Mouse (Mus musculus) thymus, postnatal 25 days (tissue): ENCODE results near the gene Neo1.
"Not testable (repeated sequence)": the region's sequence is repeated elsewhere in the genome, so short reads cannot be mapped to it uniquely, and the experiment has no call there.

Experiments
- DNase-seq: peaks from one replicate; pipeline ENCODE4 v3.0.0; 2022

The Neo1 gene

DNA sequence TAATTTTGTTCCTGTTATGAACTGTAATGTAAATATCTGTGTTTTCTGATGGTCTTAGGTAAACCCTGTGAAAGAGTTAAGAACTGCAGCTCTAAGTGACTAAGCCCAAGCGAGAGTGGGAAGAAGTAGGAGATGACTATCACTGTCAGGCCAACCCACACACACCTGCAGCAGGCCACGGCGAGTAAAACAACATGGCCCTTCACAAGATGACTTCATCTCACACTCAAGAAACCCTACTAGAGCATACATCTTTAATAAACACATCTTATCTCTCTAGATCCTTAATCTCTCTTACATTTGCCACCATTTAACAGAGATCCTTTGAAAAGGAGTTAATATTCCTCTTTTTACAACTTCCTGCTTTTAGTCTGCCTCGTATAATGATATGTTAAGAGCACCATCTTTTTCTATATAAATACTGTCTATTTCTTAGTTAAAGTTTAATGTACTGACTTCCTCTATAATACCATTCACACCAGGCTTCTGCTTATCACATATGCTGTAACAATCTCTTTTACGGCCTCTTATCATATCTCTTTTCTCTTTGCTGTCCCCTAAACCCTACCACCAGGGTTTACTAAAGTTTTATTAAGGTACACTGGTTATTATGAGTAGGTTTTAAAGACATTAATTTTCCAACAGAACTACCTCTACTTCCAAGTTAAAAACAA is 46.8 kb downstream of the Neo1 start:
- DNase-seq = no peak

DNA sequence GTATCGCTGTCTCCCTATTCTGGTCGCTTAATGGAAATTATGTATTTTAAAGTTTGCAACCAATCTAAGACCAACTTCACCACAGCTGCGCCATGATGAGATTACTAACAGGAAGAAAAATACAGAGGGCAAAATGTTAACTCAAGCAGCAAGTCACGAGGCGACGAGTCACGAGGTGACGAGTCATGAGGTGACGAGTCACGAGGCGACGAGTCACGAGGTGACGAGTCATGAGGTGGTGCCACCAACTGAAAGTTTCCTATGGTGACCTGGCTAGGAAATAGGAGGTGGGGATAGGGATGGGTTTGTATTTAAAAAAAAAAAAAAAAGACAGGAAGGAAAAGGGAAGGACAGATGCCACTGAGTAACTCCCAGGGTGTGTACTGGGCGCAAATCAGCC is 57.2 kb downstream of the Neo1 start:
- no peak for DNase-seq

DNA sequence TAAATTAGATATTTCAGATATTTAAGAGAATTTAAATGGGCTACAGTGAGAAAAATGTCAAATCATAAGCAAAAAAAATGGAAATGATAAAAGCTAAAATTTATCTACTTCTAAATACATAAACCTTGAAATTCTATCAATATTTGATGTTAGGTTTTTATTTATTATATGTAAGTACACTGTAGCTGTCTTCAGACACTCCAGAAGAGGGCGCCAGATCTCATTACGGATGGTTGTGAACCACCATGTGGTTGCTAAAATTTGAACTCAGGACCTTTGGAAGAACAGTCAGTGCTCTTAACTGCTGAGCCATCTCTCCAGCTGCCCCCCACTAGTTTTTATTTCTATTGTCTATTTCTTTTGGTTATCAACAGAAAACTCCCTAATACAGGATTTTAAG is 65.1 kb downstream of the Neo1 start:
- DNase-seq = not testable (repeated sequence)

DNA sequence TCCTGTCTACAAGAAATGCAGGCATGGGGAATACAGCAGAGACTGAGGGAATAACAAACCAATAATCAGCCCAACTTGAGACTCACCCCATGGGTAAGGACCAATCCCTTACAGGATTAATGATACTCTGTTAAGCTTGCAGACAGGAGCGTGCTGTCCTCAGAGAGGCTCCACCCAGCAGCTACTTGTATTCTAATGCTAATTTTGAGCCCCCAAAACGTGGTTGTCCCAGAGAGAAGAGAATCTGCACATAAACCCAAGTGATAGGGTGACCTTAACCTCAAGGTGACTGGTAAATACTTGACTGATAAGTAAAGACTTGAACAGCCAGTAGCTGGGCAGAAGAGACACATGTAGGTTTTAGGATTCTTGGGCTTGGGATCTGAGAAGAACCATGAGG is 68.9 kb downstream of the Neo1 start:
- no peak for DNase-seq

DNA sequence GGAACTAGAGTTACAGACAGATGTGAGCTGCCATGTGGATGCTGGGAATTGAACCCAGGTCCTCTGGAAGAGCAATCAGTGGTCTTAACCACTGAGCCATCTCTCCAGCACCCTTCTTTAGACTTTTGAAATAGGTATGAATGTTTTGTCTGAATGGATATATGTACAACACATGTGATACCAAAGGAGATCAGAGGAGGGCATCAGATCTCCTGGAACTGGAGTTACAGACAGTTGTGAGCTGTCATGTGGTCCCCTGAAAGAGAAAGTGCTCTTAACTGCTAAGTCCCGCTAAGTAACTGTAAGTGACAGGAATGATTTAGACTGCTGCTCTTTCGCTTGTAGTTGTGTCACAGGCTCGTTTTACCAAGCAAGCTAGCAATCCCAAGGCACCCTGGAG is 80.7 kb downstream of the Neo1 start:
- no peak for DNase-seq

DNA sequence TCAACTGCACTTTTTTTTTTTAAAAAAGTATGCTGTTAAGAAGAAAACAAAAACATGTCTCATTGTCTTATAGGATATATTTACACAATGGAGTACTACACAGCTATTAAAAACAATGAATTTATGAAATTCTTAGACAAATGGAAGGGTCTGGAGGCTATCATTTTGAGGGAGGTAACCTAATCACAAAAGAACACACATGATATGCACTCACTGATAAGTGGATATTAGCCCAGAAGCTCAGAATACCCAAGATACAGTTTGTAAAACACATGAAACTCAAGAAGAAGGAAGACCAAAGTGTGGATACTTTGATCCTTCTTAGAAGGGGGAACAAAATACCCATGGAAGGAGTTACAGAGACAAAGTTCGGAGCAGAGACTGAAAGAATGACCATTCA is 90.3 kb downstream of the Neo1 start:
- DNase-seq = not testable (repeated sequence)

DNA sequence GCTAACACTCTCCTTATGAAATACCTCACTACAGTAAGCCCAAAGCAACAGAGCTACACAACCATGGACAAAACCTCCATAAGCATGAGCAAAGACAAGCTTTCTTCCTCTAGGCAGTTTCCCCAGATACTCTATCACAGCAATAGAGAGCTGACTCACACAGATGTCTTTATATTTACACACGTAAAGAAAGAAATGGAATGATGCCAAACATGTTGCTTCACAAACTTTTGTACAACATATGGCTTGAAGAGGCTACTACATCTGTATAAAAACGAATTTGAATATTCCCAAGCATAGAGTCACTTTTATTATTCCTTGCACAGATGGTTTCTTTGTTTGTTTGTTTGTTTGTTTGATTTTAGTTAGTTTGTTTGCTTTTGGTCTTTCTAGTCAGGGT is 101.5 kb downstream of the Neo1 start:
- DNase-seq = no peak

DNA sequence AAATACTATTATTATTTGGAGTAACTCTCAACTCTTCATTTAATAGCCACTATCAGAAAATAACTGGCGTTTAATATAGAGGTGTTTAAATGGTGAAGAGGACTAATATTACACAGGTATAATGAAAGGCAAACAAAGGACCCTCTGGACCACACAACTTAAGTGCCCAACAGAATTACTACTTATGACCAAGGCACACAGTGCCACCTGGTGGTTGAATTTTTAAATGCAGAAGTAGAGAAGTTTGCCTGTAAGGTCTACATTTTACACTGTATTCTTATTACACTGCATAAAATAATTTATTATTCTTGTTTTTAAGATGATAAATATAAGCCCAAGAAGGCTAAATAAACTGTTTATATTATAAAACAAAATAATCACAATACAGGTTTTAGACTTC is 108.1 kb downstream of the Neo1 start:
- peak; percentile 31 for DNase-seq

DNA sequence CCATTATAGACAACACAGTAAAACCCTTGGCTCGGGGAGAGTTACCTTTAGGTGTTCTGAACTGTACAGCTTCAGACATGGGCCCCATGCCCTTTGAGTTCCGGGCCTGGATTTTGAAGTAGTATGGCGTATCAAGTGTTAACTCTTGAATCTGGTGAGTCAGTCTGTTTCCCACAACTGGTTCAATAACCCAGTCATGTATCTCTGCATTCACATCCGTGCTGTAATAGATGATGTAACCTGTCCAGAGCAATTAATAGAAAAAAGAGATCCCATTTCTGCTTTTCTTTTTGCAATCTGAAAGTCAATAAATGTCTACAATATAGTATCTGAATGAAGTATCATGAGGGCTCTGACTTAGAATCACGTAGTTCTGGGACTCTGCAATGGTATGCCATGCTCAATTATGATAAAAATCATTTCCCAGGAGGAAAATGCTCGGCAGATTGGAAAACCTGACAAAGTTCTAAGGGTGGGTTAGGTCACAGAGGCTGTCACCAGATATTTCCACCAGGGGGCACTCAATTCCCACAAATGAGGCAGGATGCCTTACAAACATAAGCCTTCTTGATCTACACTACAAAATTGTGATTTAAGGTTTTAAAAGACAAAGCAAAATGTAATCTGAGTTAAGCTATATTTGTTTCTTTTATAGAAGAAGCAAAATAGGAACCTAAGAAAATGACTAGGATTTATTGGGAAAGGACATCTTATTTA is 133.2 kb downstream of the Neo1 start:
- DNase-seq = peak; percentile 25

DNA sequence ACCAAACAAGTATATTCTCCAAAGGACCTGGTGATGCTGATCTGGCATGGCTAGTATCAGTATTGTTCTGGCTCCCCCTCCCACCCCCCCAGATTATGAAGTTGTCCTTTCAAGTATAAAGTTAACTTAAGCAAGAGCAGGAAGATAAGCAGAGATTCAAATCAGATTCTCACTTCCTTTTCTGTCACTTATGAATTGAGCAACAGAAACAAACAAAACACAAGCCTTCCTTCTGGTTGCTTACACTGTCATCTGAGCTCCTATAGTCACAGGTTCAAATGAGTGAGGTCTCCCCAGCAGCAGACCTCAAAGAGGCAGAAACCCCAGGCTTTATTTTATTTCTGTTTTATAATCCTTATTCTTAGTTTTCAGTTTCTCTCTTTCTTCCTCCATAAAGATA is 136.6 kb downstream of the Neo1 start:
- no peak for DNase-seq

DNA sequence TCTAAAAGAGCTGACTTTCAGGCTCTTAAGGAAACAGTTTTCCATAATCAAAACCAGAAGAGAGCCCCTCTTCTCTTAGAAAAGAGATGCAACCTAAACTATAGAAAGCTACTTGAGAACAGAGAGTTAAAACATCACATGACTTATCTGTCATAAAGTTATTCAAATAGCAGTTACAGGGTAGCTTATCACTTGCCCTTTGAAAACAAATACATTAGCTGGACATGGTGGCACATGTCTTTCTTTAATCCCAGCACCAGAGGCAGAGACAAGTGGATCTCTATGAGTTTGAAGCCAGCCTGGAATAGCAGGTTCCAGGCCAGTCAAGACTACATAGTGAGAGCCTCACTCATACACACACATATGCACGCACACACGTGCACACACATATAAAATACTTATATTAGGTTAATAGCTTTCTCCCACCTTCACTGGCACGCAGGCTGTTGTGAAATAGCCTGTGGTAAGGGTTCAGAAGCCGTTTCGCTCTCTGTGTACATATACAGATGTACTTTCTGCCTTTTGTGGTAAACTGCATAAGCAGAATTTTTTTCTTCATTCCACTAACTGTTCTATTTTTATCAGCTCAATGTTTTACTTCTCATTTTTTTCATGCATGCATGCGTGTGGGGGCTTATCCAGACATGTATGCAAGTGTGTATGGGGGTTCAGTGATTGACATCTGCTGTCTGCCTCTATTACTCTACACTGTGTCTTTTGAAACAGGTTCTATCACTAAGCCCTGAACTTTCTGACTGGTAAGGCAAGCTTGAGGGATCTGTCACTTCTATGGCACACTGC is 144.2 kb downstream of the Neo1 start:
- DNase-seq = no peak

DNA sequence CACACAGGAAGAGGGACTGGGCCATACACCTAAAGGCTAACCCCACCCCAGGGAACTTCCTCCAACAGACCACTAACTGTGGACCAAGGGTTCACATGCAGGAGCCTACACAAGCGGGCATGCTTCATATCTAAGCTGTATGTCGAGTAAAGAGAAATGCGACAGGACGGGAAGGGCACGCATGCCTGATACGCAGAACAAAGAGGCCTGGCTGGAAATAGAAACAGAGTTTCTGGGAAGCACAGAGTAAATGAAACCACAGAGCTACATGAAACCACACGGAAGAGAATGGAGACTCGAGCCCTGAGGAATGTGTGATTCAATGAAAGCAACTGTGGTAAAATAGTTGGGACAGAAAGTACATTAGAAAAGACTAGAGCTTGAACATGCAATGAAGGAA is 145.3 kb downstream of the Neo1 start:
- DNase-seq = no peak

DNA sequence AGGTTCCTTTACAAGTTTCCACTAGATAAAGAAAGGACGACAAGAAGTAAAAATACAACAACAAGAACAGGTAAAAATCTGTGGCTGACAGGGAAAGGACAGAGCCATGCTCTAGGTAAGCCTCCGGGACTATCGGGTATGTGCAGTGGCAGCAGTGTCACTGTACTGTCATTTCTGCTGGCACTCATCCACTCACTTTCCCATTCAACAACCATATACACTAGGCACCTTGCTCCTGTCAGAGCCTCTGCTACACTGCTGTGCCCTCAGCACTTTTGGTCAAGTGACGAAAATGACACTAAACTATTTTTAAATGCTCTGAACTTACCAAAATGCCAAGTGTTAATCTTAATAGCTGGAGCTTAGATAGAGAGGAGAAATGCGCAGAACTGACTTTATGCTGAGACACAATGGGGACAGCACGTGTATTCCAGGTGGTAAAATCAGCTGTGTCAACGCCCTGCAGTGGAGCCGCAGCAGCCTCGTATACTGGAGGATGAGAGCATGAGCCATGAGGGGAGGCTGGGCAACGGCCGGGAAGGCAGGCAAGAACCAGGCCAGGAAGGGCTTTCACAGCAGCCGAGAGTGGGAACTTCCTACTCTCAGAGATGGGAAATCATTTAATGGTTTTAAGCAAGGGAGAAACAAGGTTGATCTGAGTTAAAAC is 146.3 kb downstream of the Neo1 start:
- no peak for DNase-seq

DNA sequence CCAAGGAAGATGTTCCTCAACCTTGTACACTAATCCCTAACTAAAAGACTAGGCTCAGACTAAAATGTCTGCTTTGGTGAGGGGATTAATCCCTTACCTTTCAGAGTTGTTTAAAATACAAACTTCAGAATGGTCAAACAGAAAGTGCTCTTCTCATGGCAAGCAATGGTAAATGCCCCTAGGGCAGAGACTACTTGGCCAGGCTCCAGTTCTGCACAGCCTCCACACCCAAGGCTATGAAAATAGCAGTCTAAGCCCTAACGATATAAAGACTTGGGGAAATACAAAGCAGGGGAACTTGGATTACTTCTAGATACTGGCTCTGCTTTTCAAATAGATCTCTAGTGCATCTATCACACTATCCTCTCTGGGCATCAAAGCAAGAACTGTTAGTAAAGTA is 153.6 kb downstream of the Neo1 start:
- no peak for DNase-seq

DNA sequence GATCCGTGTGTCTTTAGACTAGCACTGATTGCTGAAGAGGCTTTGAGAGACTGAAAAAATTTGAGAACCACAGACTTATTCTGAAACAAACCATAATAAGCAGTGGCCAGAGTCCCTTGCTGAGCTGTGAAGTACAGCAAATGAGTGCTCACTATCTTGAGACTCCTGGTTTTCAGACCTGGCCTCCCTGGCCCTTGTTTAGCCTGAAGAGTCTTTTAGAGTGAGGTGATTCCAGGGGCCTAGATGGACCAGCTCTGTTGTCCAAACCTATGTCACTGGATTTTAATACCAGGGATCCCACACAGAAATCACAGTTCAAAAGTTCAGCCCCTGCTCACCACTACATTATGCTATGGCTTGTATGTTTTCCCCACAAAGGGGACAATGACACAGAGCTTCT is 156.4 kb downstream of the Neo1 start:
- no peak for DNase-seq

DNA sequence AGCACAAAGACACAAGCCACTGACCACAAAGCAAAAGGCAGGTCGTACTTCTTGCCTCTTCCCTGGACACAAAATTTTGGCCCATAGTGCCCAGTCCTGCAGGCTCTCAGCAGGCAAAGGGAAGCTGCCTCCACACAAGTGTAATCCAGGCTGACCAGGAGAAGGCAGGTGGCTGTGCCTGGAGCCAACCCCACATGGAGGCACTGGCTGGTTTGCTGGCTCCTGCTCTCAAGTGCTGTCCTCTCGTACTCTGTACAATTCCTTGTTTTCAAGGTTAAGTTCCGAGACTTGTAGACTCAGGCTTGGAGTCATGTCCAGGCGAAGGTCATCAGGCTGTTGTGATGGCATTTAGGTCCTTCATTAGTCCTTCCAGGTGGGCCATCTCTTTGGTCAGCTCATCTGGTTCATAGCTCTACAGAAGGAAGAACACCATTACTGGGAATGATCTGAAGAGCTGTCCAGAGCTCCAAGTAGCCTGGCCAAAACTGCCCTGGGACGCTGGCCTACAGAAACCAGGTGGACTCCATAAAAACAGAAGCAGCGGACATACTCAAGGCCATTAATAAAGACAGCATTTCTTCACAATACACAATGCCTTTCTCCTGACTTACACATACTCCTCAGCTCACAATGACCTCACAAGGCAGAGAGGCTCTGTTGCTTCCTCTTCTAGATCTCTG is 159.2 kb downstream of the Neo1 start:
- no peak for DNase-seq

DNA sequence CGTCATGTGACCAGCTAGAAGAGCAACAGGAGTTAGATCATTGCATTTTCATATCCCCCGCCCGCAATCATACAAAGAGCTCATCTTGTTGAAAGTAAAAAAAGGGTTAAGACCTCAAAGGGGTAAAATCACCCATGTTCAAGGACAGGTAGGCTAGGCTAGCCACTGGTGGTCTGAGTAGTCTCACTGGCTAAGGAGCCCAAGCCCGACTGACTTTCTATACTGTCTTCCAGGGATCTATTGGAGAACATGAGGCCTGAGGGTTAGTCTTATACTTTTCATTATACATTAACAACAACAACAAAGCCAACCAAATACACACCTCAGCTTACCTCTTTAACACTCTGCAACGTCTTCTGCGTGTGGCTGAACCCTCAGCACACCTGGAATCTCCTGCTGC is 160.8 kb downstream of the Neo1 start:
- no peak for DNase-seq

DNA sequence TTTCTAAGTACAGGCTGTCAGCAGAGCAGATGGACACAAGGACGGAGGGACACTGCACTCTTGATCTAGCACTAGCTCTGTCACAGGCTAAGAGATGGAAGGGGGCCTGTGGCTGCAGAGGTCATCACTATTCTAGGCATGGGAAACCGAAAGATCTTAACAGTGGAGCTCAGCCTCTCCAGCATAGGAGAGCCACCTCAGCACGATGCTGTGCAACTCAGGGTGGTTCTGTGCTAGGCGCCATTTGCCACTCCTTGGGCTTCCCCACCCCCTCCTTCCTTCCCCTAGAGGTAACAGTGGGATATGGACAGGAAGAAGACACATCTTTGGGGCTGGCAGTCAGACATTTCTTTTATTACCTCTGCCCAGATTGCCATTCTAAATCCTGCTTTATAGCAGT is 161.9 kb downstream of the Neo1 start:
- DNase-seq = no peak

DNA sequence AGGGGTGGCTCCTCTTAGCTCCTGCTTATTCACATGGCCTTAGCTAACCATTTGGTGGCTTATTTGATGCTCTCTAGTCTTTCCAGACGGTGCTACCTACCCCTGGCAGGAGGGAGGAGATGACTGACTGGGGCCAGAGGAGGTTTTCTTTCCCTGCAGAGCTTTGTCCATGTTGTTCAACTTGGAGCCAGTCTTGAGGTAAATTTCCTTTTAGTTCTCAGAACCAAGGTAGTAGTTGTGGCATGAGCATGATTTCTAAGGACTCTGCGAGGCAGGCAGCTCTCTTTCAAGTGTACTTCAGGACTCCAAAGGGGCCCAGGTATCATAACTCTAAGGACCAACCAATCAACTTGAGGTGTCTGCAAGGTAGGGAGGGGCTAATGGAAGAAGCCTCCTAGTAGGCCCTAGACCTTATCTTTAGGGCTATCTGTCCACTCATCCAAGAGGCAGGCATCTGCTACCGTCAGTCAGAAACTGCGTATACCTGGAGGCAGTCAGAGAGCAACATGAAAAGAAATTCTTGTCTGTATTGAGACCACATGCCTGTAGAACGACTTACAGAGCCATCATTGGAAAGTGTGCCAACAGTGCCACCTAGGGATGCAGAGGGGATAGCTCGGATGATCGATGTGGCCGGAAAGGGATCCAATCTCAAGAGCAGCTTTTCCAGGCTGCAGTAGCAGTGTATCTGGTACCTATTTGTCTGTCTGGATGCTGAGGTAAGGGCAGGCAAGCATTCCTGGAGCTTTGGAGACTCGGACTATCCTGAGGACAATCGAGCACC is 162.5 kb downstream of the Neo1 start:
- DNase-seq = peak; percentile 57

DNA sequence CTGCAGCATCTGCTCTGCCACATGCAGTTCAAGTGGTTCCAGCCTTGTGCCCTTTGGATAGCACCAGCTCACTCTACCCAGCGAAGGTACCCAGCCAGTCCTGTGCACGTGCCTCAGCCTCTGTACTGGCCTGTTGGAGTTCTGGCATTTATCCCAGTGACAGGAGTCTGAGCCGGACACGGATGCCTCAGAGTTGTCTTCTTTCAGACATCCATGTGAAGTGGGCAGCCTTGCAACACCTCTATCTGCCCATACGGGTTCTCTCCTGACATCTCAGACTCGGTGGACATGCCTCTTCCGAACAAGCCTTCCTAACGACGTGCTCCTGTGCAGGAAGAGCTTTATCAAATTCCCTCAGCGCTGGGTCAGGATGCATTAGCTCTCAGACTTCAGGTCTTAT is 165.1 kb downstream of the Neo1 start:
- no peak for DNase-seq

DNA sequence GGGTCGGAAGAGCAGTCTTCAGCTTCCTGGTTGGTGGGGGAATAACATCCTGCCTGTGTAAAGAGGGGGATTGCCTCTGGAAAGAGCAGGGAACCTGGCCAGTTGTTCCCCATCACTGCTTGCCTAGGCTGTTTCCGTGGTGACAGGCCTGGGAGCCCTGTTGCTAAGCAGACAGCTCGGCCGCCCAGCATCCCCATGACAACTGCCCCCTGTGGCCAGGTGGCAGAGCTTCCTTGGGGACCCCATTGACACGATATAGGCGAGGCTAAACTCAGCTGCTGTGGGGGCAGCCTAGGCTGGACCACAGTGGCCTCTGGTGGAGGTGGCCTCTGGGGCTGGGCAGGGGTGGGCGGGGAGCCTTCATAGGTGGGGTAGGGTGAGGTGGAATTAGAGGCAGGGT is 172.4 kb downstream of the Neo1 start:
- no peak for DNase-seq

DNA sequence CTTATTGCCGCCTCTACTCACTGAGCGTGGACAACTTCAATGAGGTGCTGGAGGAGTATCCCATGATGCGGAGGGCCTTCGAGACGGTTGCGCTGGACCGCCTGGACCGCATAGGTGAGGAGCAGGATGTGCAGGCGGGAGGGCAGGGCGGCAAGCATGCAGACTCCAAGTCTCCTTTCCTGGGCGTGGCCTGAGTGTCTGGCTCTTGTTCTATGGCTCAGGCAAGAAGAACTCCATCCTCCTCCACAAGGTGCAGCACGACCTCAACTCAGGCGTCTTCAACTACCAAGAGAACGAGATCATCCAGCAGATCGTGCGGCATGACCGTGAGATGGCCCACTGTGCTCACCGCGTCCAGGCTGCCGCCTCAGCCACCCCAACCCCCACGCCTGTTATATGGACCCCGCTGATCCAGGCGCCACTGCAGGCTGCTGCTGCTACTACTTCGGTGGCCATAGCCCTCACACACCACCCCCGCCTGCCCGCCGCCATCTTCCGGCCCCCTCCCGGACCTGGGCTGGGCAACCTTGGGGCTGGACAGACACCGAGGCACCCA is 177.1 kb downstream of the Neo1 start:
- DNase-seq = no peak
